Mouse (Mus musculus) midbrain, embryonic 10.5 days (tissue): Measurements from ENCODE around the gene Ccsap. TPM values are rescaled to one million over a fixed set of nuclear protein-coding genes. Genes with fewer than 3 reads are reported as not detected.

Experiments used
- DNase-seq: peaks from one replicate; pipeline ENCODE4 v3.0.0-alpha.2; 2017; ENCODE audit warnings: low spot score
- H3K27ac ChIP-seq: fragments of 300-500 bp; sonication (generic); replicated peaks from 2 replicates; pipeline ENCODE4 v1.5.1; 2016; ENCODE audit warnings: mild to moderate bottlenecking
- H3K27me3 ChIP-seq: fragments of 300-500 bp; sonication (generic); 2 replicates; pipeline ENCODE4 v1.6.1; 2016; ENCODE audit warnings: low read depth, mild to moderate bottlenecking; ENCODE audit not compliant: poor library complexity, severe bottlenecking
- H3K36me3 ChIP-seq: fragments of 300-500 bp; sonication (generic); 2 replicates; pipeline ENCODE4 v1.6.1; 2016; ENCODE audit warnings: mild to moderate bottlenecking, moderate library complexity
- H3K4me1 ChIP-seq: fragments of 300-500 bp; sonication (generic); 2 replicates; pipeline ENCODE4 v1.6.1; 2016
- H3K4me3 ChIP-seq: fragments of 300-500 bp; sonication (generic); 2 replicates; pipeline ENCODE4 v1.5.1; 2016; ENCODE audit warnings: mild to moderate bottlenecking, moderate library complexity
- H3K9me3 ChIP-seq: fragments of 300-500 bp; sonication (generic); replicated peaks from 2 replicates; pipeline ENCODE4 v1.6.1; 2016; ENCODE audit warnings: mild to moderate bottlenecking
- WGBS: fragments of 180-500 bp; shearing (Covaris S2); methylation state at CpG from one replicate; pipeline ENCODE4 v1.1.7; 2016; 5-methylcytosine and 5-hydroxymethylcytosine counted together
- polyA plus RNA-seq: library from polyadenylated mRNA; unstranded; fragments of >200 nt; fragmentation: Nextera tagmentation; extraction: Ambion mirVana; gene quantifications from 2 replicates; pipeline ENCODE4 v1.2.1, GENCODE M21; 2016

The Ccsap gene
- polyA plus RNA-seq: 7.8 and 8.6 TPM in 2 replicates

DNA sequence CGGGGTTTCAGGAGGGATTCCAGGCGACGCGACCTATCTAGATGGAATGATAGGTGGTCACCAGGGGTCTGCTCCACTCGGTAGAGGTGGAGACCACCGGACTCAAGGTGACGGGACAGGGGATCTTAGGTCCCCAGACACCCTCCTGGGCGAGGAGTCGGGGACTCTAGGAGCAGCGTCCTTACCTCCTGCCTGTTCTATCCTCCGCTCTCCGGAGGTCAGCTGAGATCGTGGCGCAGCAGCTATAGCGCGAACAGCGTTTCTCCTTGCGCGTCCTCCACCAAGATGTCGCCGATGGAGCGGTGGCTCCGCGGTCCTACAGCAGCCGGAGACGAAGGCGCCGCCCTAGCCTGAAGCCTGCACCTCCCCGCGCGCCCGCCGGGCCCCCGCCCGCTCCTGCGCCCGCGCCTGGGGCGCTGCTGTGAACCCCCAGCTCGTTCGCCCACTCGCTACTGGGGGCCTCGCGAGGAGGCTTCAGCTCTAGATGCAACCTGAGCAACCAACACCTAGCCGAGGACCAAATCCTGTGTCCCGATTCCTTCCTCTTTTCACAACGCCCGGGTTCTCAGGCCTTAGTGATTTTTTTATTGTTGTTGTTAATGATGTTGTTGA is at the start of gene Ccsap:
Ccsap (minus strand) TSS at position 562 of the 612 bp plus-strand sequence.
- DNase-seq: no peak
- H3K27me3 ChIP-seq: peaks cover 47% of the 10 kb centered on the region
- H3K4me1 ChIP-seq: peaks cover 27% of the 10 kb centered on the region
- 0 out of 2 replicates have a peak, but pooled peaks cover 2% of the 10 kb centered on the region for H3K36me3 ChIP-seq
- peak within 1 kb of the TSS; percentile 97 for H3K4me3 ChIP-seq
- peak within 1 kb of the TSS; percentile 87 for H3K27ac ChIP-seq
- H3K9me3 ChIP-seq: peaks cover 4% of the 10 kb centered on the region; the same call in 1 of the 2 replicates
- 2% methylated on average over 48 of the region's 48 CpGs for WGBS

GRCm38 (mm10) chr8:123907604-123908003 is 47.6 kb upstream of the Ccsap start:
- H3K27ac ChIP-seq: no peak overlapping the region
- no peak for DNase-seq
- WGBS: 94% methylated on average over 6 of the region's 6 CpGs
- H3K9me3 ChIP-seq: no peaks in the 10 kb centered on the region
- no peaks in the 10 kb centered on the region for H3K27me3 ChIP-seq
- H3K4me1 ChIP-seq: no peaks in the 10 kb centered on the region
- H3K36me3 ChIP-seq: peaks cover 100% of the 10 kb centered on the region
- H3K4me3 ChIP-seq: no peak overlapping the region

DNA sequence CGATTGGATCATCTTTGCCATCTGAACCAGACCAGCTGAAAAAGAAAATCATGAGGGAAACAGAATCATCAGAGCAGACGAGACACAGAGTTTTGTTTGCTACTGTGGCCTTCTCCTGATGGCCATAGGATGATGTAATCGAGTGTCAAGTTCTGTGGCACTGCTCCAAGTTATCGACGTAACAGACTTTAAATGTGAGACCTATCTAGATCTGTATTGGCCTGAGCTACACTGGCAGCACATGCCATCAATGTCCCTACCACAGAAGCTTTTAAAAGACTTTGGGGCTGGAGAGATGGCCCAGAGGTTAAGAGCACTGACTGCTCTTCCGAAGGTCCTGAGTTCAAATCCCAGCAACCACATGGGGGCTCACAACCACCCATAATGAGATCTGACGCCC is 42.6 kb upstream of the Ccsap start:
- H3K4me1 ChIP-seq: no peaks in the 10 kb centered on the region
- H3K27ac ChIP-seq: no peak overlapping the region
- H3K4me3 ChIP-seq: no peak overlapping the region
- H3K27me3 ChIP-seq: no peaks in the 10 kb centered on the region
- DNase-seq: no peak
- H3K9me3 ChIP-seq: no peaks in the 10 kb centered on the region
- H3K36me3 ChIP-seq: peaks cover 92% of the 10 kb centered on the region
- 87% methylated on average over 7 of the region's 7 CpGs for WGBS

GRCm38 (mm10) chr8:123899366-123899765 is 39.4 kb upstream of the Ccsap start:
- H3K4me1 ChIP-seq: no peaks in the 10 kb centered on the region
- no peak overlapping the region for H3K27ac ChIP-seq
- WGBS: 92% methylated on average over 7 of the region's 7 CpGs
- peaks cover 26% of the 10 kb centered on the region for H3K27me3 ChIP-seq
- H3K9me3 ChIP-seq: no peaks in the 10 kb centered on the region
- DNase-seq: no peak
- no peak overlapping the region for H3K4me3 ChIP-seq
- peaks cover 59% of the 10 kb centered on the region for H3K36me3 ChIP-seq

GRCm38 (mm10) chr8:123898576-123898975 is 38.6 kb upstream of the Ccsap start:
- 93% methylated on average over 5 of the region's 5 CpGs for WGBS
- Histone ChIP-seq H3K4me1 (no peaks in the 10 kb centered on the region), H3K9me3 (no peaks in the 10 kb centered on the region), H3K36me3 (peaks cover 51% of the 10 kb centered on the region), H3K4me3 (no peak overlapping the region), H3K27me3 (peaks cover 34% of the 10 kb centered on the region), H3K27ac (no peak overlapping the region)
- DNase-seq: no peak

DNA sequence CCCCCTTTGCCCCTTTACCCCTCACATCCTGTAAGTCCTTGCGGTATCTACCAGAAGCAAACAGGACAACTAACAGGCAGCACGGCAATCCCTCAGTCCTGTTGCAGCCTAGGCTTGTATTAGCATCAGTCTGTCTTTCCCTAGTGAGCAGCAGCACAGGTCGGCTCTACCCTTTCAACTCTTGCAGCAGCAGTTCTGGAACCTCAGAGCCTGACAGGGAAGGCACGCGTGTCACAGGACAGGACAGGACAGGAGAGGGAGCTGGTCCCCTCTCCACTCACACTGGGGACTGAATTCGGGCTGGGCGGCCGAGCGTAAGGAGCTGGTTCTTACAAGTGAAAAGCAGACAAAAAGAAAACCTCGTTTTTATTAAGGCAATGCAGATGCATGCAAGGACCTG is 36.8 kb upstream of the Ccsap start:
- H3K27ac ChIP-seq: no peak overlapping the region
- 60% methylated on average over 10 of the region's 10 CpGs for whole genome bisulfite sequencing
- H3K4me3 ChIP-seq: no peak overlapping the region
- H3K4me1 ChIP-seq: peaks cover 12% of the 10 kb centered on the region
- H3K27me3 ChIP-seq: peaks cover 52% of the 10 kb centered on the region
- peaks cover 33% of the 10 kb centered on the region for H3K36me3 ChIP-seq
- no peaks in the 10 kb centered on the region for H3K9me3 ChIP-seq
- no peak for DNase-seq

GRCm38 (mm10) chr8:123896366-123896761 is 36.4 kb upstream of the Ccsap start:
- peaks cover 56% of the 10 kb centered on the region for H3K27me3 ChIP-seq
- 67% methylated on average over 14 of the region's 14 CpGs for WGBS
- no peak overlapping the region for H3K27ac ChIP-seq

DNA sequence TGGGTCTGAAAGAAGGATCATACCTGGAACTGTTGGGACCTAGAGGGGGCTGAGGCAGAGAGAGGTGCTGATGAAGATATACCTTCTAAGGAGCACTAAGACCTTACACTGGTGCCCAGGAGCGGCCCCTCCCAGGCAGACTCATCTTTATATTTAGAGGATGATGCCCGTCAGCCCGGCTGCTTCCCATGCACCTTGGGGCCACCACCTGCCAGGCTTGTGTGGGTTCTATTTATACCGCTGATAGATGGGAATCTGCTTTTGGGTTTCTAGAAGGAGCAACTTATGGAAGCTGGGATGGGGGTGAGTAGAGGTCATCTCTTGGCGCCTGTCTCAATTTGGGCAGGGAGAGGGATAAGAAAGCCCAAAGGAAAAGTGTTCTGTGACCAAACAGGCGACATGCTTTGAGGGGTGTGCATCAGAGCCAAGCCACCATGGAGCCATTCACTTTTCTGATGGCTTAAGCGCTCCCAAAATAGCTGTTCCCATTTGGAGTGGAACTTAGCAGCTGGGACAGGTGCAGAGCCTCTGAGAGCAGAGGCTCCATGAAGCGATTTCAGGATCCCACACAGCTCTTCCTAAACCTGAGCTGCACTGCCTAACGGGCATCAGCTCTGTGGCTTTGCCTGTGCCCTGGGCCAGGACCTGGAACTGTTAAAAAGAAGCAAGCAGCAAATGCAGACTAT is 35.8 kb upstream of the Ccsap start:
- Histone ChIP-seq H3K36me3 (peaks cover 24% of the 10 kb centered on the region), H3K27ac (no peak overlapping the region), H3K9me3 (no peaks in the 10 kb centered on the region), H3K4me3 (no peak overlapping the region), H3K27me3 (peaks cover 61% of the 10 kb centered on the region), H3K4me1 (peaks cover 19% of the 10 kb centered on the region)
- DNase-seq: no peak
- 76% methylated on average over 9 of the region's 9 CpGs for WGBS

More at GRCm38 (mm10) chr8:123896366-123896761, 36.4 kb upstream of the Ccsap start:
- Histone ChIP-seq H3K36me3 (peaks cover 29% of the 10 kb centered on the region), H3K4me1 (peaks cover 16% of the 10 kb centered on the region), H3K9me3 (no peaks in the 10 kb centered on the region), H3K4me3 (no peak overlapping the region)
- DNase-seq: no peak

- no peak overlapping the region for H3K4me3 ChIP-seq
- H3K27me3 ChIP-seq: peaks cover 67% of the 10 kb centered on the region
- H3K4me1 ChIP-seq: peaks cover 19% of the 10 kb centered on the region
- WGBS: 85% methylated on average over 4 of the region's 4 CpGs
- DNase-seq: no peak
- H3K27ac ChIP-seq: no peak overlapping the region
- H3K9me3 ChIP-seq: no peaks in the 10 kb centered on the region
- H3K36me3 ChIP-seq: peaks cover 18% of the 10 kb centered on the region
These were observed 35.2 kb upstream of the Ccsap start for GRCm38 (mm10) chr8:123895230-123895629.

GRCm38 (mm10) chr8:123894502-123895097 is 34.6 kb upstream of the Ccsap start, which contains the start of gene Acta1:
Acta1 (minus strand) TSS chr8:123894751.
- no peaks in the 10 kb centered on the region for H3K9me3 ChIP-seq

GRCm38 (mm10) chr8:123893413-123893812 is 33.4 kb upstream of the Ccsap start:
- no peak for DNase-seq
- H3K27me3 ChIP-seq: peaks cover 83% of the 10 kb centered on the region
- no peak overlapping the region for H3K4me3 ChIP-seq
- 81% methylated on average over 11 of the region's 11 CpGs for WGBS
- peaks cover 1% of the 10 kb centered on the region; the same call in 1 of the 2 replicates for H3K36me3 ChIP-seq
- no peak overlapping the region for H3K27ac ChIP-seq
- no peaks in the 10 kb centered on the region for H3K9me3 ChIP-seq
- H3K4me1 ChIP-seq: peaks cover 19% of the 10 kb centered on the region

More at GRCm38 (mm10) chr8:123894502-123895097, 34.6 kb upstream of the Ccsap start, which contains the start of gene Acta1:
- H3K4me1 ChIP-seq: peaks cover 19% of the 10 kb centered on the region
- 23% methylated on average over 15 of the region's 15 CpGs for WGBS
- peaks cover 74% of the 10 kb centered on the region for H3K27me3 ChIP-seq
- no peak within 1 kb of the TSS for H3K4me3 ChIP-seq
- no peak for DNase-seq
- H3K36me3 ChIP-seq: peaks cover 13% of the 10 kb centered on the region
- no peak within 1 kb of the TSS for H3K27ac ChIP-seq

- peak; percentile 20 for DNase-seq
- Histone ChIP-seq H3K36me3 (no peaks in the 10 kb centered on the region), H3K4me1 (peaks cover 19% of the 10 kb centered on the region), H3K27ac (no peak overlapping the region), H3K4me3 (peak overlapping the region; percentile 55), H3K9me3 (no peaks in the 10 kb centered on the region), H3K27me3 (peaks cover 84% of the 10 kb centered on the region)
- 11% methylated on average over 30 of the region's 30 CpGs for WGBS
These were observed 32.7 kb upstream of the Ccsap start for GRCm38 (mm10) chr8:123892586-123893155.
